Mouse (Mus musculus): ENCODE data around the gene Aldh1l1. TPM values are rescaled to one million over a fixed set of nuclear protein-coding genes. Genes with fewer than 3 reads are reported as not detected.

Gene Aldh1l1
- total RNA-seq (2017) = not detected in 2 replicates

DNA sequence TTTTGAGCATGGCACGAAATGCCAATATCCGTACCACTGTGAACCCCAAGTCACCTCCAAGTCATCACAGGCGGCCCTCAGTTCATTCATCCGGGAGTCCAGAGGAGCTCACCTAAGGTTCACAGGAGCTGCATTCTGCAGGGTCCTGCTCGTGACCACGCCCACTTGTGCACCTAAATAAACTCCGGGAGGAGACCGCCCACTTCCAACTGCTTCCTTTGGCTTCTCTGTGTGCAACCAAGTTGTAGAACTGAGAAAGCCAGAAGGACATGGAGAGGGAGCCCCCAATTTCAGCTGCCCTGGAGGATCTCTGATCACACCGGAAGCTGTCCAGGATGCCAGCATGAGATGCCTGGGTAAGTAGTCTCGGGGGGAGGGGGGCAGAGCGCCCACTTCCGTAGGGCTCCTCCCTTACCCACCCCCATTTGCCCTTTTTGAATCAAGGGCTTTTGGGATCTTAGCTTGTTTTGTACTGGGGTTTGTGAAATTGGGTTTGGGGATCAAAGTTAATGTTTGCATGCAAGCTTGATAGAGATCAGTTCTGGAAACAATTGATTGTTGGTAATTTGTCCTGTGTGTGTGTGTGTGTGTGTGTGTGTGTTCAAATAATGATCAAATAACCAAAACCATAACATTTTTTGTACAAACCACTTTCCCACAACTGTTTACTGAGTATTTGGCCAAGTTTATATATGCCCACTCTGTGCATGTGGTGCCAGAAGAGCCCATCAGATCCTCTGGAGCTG is at the start of gene Aldh1l1:
Gene Aldh1l1 (plus strand): TSS at position 252 of the 746 bp plus-strand sequence.
- ATAC-seq (ENCODE audit: extremely low read depth, insufficient number of reproducible peaks, low FRiP score, poor library complexity, severe bottlenecking) = no peak

DNA sequence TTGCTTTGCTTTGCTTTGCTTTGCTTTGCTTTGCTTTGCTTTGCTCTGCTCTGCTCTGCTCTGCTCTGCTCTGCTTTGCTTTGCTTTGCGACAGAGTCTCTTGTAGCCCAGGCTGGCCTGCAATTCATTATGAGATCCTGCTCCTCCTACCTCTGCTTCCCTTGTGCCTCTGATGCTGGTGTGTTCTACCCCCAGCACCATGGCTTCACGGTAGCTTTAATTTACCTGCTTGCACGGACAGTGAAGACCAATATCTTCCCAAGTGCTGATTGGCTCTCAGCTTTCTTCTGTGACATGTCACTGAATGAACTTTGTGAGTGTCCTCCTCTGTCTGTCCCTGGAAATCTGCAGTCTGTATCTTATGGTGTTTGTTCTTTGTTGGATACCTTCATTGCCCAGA is 49.2 kb upstream of the Aldh1l1 start:
- no peak for ATAC-seq (ENCODE audit: extremely low read depth, insufficient number of reproducible peaks, low FRiP score, poor library complexity, severe bottlenecking)

DNA sequence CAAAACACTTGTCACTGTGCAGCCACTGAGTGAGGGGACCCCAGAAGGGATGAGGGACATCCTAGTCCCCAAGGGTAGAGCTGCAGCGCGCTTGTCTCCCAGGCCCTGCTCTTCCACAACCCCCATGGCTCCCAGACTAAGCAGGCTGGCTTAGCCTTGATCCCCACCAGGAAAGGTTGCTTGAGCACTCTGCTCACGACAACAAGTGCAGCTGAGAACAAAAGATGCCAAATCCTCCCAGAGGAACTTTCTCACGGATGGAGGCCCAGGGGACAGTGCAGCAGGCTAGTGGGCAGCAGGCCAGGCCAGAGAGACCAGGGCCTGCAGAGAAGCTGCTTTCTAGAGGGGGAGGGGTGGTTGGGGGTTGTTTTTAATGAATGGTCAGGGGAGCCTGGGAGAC is 39.3 kb upstream of the Aldh1l1 start:
- ATAC-seq (ENCODE audit: extremely low read depth, insufficient number of reproducible peaks, low FRiP score, poor library complexity, severe bottlenecking) = no peak

DNA sequence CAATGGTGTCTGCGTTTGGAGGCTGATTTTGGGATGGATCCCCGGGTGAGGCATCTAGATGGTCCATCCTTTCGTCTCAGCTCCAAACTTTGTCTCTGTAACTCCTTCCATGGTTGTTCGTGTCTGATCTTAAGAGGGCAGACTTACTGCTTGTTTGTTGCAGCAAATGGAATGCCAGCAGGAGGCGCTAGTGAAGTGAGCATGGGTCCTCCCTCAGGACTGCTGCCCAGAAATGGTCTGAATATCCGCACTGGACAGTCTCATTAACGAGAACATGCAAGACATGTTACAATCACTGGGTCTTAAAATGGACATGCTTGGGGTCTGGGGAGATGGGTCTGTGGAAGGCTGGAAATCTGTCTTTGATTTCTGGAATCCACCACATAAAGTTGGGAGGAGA is 36.0 kb upstream of the Aldh1l1 start:
- ATAC-seq (ENCODE audit: extremely low read depth, insufficient number of reproducible peaks, low FRiP score, poor library complexity, severe bottlenecking) = no peak

DNA sequence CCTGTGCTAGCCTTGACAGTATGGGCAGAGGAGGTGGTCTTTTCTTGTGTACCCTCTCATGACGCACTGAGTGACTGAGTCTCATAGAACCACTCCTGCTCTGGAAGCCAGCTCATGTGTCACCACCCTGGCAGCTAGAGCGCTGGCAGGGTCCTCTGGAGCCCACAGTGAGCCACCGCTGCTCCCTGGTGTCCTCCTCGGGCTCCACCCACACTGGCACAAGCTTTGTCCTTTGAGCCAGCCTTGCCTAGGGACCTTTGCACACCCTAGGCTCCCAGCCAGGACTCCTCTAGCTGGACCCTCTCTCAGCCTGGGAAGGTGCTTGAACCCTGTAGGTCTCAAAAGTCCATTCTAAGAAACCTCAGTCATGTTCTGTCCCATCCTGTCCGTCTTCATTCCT is 35.5 kb upstream of the Aldh1l1 start:
- ATAC-seq (ENCODE audit: extremely low read depth, insufficient number of reproducible peaks, low FRiP score, poor library complexity, severe bottlenecking) = no peak

DNA sequence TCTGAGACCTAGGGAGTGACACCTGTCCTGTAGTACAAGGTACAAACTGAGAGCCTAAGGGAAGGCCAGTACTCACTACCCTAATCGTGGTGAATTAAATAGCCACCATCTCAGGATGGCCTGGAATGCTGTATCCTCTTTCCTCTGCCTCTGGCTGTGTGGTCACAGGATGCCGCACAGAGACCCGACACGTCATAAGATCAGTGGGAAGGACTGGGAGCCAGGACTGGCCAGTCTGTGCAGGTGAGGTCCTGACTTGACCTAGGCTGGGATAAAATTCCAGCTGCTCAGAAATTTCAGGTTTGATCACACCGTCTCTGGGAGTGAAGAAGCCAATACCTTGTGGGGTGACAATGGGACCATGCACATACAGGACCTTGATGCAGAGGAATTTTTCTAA is 34.7 kb upstream of the Aldh1l1 start:
- no peak for ATAC-seq (ENCODE audit: extremely low read depth, insufficient number of reproducible peaks, low FRiP score, poor library complexity, severe bottlenecking)

DNA sequence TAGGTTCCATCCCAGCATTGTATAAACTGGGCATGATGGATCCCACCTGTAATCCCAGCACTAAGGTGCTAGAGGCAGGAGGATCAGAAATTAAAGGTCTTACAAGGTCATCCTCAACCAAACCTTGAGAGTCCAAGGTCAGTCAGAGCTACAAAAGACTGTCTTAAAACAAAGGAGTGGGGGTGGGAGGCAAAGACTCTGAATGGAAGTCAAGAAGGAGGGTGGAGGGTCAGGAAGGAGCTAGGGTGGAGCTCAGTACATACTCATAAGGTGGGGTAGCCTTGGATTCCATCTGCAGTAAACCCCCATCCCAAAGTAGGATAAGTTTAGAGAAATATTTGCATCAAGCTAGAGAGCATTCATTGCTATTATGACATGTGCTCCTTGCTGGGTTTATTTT is 33.6 kb upstream of the Aldh1l1 start:
- ATAC-seq (ENCODE audit: extremely low read depth, insufficient number of reproducible peaks, low FRiP score, poor library complexity, severe bottlenecking) = no peak

DNA sequence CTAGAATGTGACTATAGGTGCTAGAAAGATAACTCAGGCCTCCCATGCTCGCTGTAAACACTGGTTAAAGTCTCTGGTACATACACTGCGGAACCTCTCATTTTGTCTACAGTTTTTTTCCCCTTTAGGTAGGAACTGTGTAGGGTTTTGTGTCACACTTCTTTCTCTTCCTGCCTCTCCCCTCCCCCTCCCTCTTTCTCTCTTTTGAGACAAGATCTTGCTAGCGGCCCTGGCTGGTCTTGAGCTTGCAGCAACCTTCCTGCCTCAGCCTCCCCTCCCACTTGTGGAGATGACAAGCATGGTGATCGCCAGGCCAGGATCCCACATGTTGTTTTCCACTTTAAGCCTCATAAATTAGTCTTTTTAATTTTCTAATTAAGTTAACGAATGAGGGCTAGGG is 32.5 kb upstream of the Aldh1l1 start:
- no peak for ATAC-seq (ENCODE audit: extremely low read depth, insufficient number of reproducible peaks, low FRiP score, poor library complexity, severe bottlenecking)

DNA sequence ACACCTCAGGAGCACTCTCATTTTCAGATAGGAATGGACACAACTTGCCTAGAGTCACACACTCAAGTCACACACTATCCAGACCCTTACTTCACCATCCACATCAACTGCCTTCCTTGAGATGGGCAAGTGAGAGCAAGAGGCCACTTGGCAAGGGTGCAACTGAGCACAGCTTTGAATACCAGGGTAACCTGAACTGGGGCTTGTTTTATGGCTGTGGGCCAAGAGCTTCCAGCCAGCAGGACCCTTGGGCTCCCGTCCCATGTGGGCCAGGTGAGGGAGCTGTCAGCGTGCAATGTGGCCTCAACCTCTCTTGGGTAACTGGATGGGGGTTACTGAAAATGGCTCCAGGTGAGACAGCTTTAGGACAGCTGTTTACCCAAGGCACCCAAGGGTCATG is 28.8 kb upstream of the Aldh1l1 start:
- ATAC-seq (ENCODE audit: extremely low read depth, insufficient number of reproducible peaks, low FRiP score, poor library complexity, severe bottlenecking) = no peak

DNA sequence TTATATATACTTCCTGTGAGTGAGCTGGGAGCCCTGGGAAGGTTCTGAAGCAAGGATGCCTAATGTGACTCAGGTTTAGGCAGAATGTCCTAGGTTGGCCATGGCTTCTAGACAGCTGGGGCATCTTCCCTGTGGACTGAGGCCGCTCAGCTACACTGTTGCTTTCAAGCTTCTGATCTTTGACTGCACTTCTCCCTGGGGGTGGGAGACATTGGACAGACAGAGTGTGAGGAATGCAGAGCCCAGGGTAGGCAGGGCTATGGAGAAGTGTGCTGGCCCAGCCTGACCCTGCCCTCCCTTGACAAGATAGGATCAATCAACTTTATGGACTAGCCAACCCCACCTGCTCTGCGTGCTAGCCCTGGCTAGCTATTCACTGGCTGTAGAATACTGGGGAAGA is 25.0 kb upstream of the Aldh1l1 start:
- no peak for ATAC-seq (ENCODE audit: extremely low read depth, insufficient number of reproducible peaks, low FRiP score, poor library complexity, severe bottlenecking)

DNA sequence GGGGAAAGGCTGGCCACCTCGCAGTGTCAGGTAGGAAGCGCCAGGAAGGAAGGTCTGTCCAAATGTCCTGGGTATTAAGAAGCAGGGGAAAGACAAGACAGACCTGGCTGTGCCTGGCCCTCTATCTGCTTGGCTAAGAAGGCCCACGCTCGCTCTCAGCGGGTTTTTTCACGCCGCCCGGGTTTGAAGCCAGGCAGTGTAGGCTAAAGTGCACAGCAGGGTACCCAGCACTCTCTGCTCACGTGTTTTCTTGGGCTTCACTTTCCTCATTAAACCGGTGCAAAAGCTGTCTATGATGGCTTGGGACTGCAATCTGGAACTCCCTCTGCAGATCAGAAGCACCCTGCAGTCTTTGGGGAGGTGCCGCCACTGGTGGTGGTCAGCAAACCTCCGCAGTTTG is 24.5 kb upstream of the Aldh1l1 start:
- ATAC-seq (ENCODE audit: extremely low read depth, insufficient number of reproducible peaks, low FRiP score, poor library complexity, severe bottlenecking) = no peak

DNA sequence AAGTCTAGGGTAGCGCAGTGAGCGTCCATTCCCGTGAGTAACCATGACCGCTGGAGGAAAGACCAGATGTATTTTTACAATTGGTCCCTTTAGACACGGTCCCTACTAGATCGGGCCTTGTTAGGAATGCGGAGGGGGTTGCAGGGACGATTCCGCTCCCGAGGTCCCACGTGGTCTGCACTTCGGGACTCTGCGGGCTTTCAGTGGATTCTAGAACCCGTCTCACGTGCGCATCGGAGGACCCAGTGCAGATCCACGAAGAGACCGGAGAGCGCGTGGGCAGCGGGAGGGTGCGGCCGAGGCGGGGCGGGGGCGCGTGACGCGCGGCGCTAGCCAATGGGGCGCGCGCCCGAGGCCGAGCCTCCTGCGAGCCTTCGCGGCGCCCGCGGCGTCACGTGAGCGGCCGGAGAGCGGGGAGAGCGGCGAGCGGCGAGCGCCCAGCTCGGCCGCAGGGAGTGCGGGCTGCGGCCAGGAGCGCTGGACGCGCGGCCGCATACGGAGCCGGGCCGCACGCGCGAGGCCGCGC is 24.0 kb upstream of the Aldh1l1 start, which contains the start of gene Klf15:
Gene Klf15 (plus strand): TSS at position 396 of the 526 bp plus-strand sequence.
- ATAC-seq (ENCODE audit: extremely low read depth, insufficient number of reproducible peaks, low FRiP score, poor library complexity, severe bottlenecking) = no peak

DNA sequence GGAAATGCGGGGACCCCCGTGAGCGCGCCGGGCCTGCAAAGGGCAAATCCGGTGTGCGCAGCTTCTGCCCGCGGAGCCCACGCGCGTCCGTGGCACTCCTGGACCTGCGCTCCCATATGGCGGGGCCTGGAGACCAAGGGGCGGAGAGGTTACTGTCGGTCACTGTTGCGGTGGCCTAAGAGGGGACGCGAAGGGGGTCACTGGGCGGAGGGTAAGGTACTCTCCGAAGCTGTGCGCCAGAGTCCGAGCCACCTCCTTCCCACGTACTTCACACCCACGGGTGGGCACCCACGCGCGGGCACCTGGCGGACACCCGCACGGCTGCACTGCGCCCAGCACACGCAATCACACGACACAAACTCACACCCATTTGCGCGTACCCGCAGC is 23.4 kb upstream of the Aldh1l1 start:
- ATAC-seq (ENCODE audit: extremely low read depth, insufficient number of reproducible peaks, low FRiP score, poor library complexity, severe bottlenecking) = no peak

DNA sequence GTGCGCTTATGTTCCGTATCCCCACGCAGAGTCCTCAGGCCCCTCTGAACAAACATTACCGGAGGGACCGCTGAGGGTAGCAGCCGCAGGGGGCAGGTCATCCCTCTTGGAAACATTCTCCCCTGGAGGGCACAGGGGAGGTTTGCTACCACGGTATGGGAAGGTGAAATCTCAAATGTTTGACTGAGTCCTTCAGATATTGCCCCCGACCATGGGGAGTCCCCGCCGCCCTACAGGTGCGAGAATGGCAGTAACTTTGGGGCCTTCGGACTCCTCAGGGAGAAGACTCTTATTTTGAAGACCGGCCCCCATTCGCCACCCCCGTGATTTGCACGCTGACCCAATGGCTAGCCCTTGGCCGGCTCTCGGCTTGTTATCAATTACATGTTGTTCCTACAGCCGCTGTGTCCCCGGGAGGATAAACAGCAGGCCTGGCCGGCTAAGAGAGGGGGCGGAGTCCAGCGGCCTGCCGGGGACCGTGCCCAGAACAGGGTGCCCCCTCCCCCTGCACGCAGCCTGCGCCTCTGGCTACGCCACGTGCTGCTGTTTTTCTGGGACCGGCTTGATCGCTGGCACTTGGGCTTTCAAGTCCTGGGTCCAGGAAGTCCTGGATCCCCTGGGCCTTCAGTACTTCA is 22.9 kb upstream of the Aldh1l1 start:
- no peak for ATAC-seq (ENCODE audit: extremely low read depth, insufficient number of reproducible peaks, low FRiP score, poor library complexity, severe bottlenecking)

DNA sequence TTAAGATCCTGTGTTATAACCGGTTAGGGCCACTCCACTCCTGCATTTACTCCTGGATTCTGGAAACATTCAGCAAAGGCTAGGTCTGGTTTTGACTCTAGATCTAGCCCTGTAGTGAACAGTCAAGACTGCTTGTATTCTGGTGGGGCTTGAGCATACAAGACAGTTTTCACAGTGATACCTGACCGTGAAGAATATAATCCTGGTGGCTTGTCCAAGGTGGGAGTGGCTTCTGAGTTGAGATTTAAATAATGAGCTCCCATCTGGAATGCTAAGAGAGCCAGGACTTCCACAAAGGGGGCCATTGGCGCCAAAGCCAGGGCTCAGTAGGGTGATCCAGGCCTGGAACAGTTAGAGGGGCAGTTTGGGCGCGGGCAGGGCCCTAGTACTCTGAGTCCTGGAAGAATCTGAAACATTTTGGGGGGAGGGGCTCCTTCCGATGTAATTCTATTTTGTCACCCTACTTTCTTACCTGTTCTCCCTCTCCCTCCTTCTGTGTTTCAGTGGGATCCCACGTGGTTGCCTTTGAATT is 22.3 kb upstream of the Aldh1l1 start:
- ATAC-seq (ENCODE audit: extremely low read depth, insufficient number of reproducible peaks, low FRiP score, poor library complexity, severe bottlenecking) = no peak

DNA sequence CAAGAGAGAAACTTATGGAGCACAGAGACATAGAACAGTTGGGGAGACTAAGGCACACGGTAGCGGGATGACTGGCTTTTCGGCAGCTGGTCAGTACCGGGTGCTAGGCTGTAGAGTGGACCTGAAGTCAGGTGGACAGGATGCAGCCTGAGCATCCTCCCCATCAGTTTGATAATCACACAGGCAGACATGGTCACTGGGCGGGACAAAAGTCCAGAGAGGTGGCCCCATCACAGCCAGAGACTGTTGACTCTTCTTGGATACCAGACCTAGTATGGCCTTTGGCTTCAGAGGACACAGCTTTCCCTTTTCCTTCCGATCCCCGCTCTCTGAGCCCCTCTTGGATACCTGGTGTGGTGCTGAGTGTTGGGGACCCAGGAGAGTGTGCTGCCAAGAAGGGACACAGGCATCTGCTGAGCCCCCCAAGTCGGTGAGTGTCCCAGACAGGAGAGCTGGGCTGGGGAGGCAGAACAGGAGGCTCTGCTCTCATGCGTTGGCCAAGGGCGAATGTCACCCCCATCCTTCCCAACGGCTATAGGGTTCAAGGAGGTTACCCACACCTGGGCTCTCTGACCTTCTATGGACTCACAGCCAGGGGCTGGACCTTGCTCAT is 21.1 kb upstream of the Aldh1l1 start:
- no peak for ATAC-seq (ENCODE audit: extremely low read depth, insufficient number of reproducible peaks, low FRiP score, poor library complexity, severe bottlenecking)

DNA sequence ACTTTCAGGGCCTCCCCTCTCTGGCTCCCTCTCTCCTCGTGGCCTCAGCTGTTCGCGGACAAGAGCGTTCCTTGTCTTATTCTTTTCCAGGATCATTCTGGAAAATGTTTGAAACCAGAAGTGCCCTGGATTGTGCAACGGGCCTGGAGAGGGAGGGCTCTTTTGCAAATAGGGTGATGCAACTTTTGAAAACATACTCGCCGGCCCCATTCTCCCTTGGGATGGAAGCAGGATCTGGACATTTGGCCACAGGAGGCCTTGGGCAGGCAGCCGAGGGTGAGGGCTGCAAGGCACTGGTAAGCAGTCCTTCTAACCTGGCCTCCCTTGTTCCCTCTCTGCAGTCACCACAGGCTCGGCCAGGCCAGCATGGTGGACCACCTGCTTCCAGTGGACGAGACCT is 20.1 kb upstream of the Aldh1l1 start:
- no peak for ATAC-seq (ENCODE audit: extremely low read depth, insufficient number of reproducible peaks, low FRiP score, poor library complexity, severe bottlenecking)

DNA sequence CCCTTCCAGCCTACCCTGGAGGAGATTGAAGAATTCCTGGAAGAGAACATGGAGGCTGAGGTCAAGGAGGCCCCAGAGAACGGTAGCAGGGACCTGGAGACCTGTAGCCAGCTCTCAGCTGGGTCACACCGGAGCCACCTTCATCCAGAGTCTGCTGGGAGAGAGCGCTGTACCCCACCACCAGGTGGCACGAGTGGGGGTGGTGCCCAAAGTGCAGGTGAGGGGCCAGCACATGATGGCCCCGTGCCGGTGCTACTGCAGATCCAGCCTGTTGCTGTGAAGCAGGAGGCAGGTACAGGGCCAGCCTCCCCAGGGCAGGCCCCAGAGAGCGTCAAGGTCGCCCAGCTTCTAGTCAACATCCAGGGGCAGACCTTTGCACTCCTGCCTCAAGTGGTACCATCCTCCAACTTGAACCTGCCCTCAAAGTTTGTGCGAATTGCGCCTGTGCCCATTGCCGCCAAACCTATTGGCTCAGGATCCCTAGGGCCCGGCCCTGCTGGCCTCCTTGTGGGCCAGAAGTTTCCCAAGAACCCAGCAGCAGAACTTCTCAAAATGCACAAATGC is 19.3 kb upstream of the Aldh1l1 start:
- ATAC-seq (ENCODE audit: extremely low read depth, insufficient number of reproducible peaks, low FRiP score, poor library complexity, severe bottlenecking) = no peak

DNA sequence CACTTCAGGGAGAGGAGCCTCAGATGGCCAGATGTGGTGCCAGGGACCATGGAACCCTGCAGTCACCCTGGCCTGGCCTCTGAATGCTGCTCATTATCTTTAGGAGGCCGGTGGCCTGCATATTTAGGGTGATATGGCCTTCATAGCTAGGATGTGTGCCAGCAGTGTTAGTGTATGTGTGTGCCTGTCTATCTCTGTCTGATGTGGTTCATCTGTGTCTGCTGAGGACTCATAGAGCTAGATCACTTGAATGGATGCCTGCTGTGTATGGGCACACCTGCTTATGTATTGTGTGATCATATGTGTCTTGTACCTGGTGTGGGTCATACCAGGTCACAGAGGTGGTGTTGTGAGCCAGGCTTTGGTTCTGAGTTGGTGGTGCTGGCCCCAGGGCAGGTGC is 18.0 kb upstream of the Aldh1l1 start:
- no peak for ATAC-seq (ENCODE audit: extremely low read depth, insufficient number of reproducible peaks, low FRiP score, poor library complexity, severe bottlenecking)

DNA sequence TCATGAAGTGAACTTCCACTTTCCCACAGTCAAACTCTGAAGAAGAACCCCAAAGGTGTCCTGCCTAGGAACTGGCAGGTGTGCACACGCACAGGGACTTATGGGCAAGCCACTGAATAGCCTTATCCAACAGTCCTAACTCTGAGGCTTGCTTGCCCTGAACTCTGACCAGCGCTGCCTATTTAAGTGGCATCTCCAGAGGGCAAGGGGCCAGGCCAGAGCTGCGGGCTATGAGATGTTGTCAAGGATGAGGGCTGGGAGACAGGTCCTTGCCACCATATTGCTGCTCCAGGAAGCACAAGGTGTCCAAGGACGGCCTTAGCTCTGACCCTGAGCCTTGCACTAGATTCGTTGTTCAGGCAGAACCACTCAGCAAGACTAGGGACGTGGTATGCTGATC is 17.2 kb upstream of the Aldh1l1 start:
- no peak for ATAC-seq (ENCODE audit: extremely low read depth, insufficient number of reproducible peaks, low FRiP score, poor library complexity, severe bottlenecking)
